ENCODE assay signal across 8 mouse cellular contexts in the genomic region with DNA sequence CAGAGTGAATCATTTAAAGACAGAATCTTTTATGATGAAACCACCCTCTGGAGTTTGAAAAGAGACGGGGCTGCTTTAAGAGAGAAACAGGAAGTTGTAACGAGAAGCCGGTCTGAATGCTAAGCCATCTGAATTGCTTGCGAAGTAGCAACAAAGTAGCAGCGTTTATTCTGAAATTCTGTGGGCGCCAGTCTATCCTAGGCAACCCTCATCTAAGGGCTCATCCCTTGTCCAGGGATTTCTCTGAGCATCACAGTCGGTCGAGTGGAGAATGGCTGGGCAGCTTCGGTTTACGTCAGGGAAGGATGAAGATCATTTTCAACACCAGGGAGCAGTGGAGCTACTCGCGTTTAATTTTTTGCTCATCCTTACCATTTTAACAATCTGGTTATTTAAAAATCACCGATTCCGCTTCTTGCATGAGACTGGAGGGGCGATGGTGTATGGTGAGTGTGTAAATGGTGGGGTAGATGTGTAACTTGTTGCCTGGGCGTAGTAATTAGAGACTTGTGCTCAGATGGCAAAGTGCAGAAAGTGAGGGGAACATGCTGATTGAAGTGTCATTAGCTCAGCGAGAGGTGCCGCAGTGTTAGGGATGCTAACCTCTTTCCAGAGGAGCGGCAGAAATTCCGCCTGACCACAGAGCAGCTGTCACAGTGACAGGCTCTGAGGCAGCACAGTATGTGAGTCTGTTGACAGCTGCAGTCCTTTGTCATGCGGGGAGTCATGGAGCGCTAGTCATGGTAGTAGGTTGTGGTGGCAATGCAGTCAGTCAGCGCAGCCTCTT. TPM values are rescaled to one million over a fixed set of nuclear protein-coding genes. Genes with fewer than 3 reads are reported as not detected.
DNase-seq lines count a peak whose midpoint lies in the region; ATAC-seq and TF ChIP-seq lines count a peak whose summit lies in the region.

Gene Slc9a9, plus strand, starts transcription at position 119 of the 787 bp plus-strand sequence.

- H3K4me2 ChIP-seq in embryonic facial prominence, embryonic 11.5 days (ENCODE audit: low read depth, low read length), result peak within 1 kb of the TSS; percentile 64
- peak within 1 kb of the TSS; percentile 78 for H3K4me2 ChIP-seq in kidney, postnatal 0 days (ENCODE audit: low read length)
- H3K4me2 ChIP-seq in liver, embryonic 12.5 days, result peak within 1 kb of the TSS; percentile 67

- TF ChIP-seq CTCF in kidney, postnatal 0 days (IDR thresholded peaks at IDR 0.05; ENCODE audit: low read depth), result no peak; the same call in 1 of the 2 replicates

- 2% methylated on average over 23 of the region's 23 CpGs for WGBS in embryonic facial prominence, embryonic 11.5 days
- under 1% methylated on average over 23 of the region's 23 CpGs for WGBS in kidney, postnatal 0 days
- WGBS in liver, embryonic 12.5 days (ENCODE audit: insufficient replicate concordance), result 3% methylated on average over 23 of the region's 23 CpGs

- no peaks in the 10 kb centered on the region for H3K36me3 ChIP-seq in embryonic facial prominence, embryonic 11.5 days (replicated peaks; ENCODE audit: control insufficient read depth, insufficient read depth, low read depth, low read length)
- no peaks in the 10 kb centered on the region for H3K36me3 ChIP-seq in kidney, postnatal 0 days (ENCODE audit: insufficient read depth, low read length)
- H3K36me3 ChIP-seq in liver, embryonic 12.5 days, result no peaks in the 10 kb centered on the region

- peak; percentile 91 for ATAC-seq in embryonic facial prominence, embryonic 11.5 days (replicated peaks; ENCODE audit: insufficient number of reproducible peaks, low FRiP score, low TSS enrichment, low read depth)
- no peak; the same call in 1 of the 2 replicates for ATAC-seq in kidney, postnatal 0 days (replicated peaks; ENCODE audit: low FRiP score, low read depth)
- ATAC-seq in liver, embryonic 12.5 days, result peak; percentile 70; the same call in 1 of the 2 replicates
- ATAC-seq in monocyte, adult 5-6 weeks (replicated peaks; ENCODE audit: insufficient number of reproducible peaks, low FRiP score, low TSS enrichment, poor library complexity, severe bottlenecking), result peak; percentile 14; the same call in 1 of the 2 replicates

- H3K4me1 ChIP-seq in embryonic facial prominence, embryonic 11.5 days (ENCODE audit: control insufficient read depth, insufficient read depth, low read length), result no peaks in the 10 kb centered on the region
- no peaks in the 10 kb centered on the region for H3K4me1 ChIP-seq in kidney, postnatal 0 days (replicated peaks; ENCODE audit: insufficient read depth, low read length)
- H3K4me1 ChIP-seq in liver, embryonic 12.5 days, result 0 out of 2 replicates have a peak, but pooled peaks cover 4% of the 10 kb centered on the region

- H3K9me3 ChIP-seq in embryonic facial prominence, embryonic 11.5 days (replicated peaks; ENCODE audit: control insufficient read depth, low read length), result no peaks in the 10 kb centered on the region
- H3K9me3 ChIP-seq in kidney, postnatal 0 days (replicated peaks; ENCODE audit: low read length), result no peaks in the 10 kb centered on the region
- no peaks in the 10 kb centered on the region for H3K9me3 ChIP-seq in liver, embryonic 12.5 days (replicated peaks)

- peak within 1 kb of the TSS; percentile 41 for H3K4me3 ChIP-seq in embryonic facial prominence, embryonic 11.5 days (ENCODE audit: low read depth, low read length)
- peak within 1 kb of the TSS; percentile 39 for H3K4me3 ChIP-seq in kidney, postnatal 0 days (replicated peaks; ENCODE audit: low read depth, low read length)
- peak within 1 kb of the TSS; percentile 53 for H3K4me3 ChIP-seq in liver, embryonic 12.5 days

- peak; percentile 44 for DNase-seq in 416B (ENCODE audit: low read depth)
- DNase-seq in adrenal gland, adult 2 months, result peak; percentile 29
- peak; percentile 63 for DNase-seq in embryonic facial prominence, embryonic 11.5 days (ENCODE audit: low spot score)
- DNase-seq in heart, adult 9 months (ENCODE audit: low spot score in 2 of 2), result peak; percentile 24 to 29
- peak; percentile 74 for DNase-seq in kidney, postnatal 0 days (ENCODE audit: low spot score)
- DNase-seq in thymus, postnatal 0 days (ENCODE audit: low spot score), result peak; percentile 66

- H3K9ac ChIP-seq in embryonic facial prominence, embryonic 11.5 days (replicated peaks; ENCODE audit: low read length), result peak within 1 kb of the TSS; percentile 45
- H3K9ac ChIP-seq in kidney, postnatal 0 days (ENCODE audit: low read depth, low read length), result peak within 1 kb of the TSS; percentile 40; the same call in 1 of the 2 replicates
- peak within 1 kb of the TSS; percentile 53 for H3K9ac ChIP-seq in liver, embryonic 12.5 days

- no peak within 1 kb of the TSS for H3K27ac ChIP-seq in embryonic facial prominence, embryonic 11.5 days (replicated peaks; ENCODE audit: low read depth, low read length)
- no peak within 1 kb of the TSS for H3K27ac ChIP-seq in kidney, postnatal 0 days
- H3K27ac ChIP-seq in liver, embryonic 12.5 days, result no peak within 1 kb of the TSS

- H3K27me3 ChIP-seq in embryonic facial prominence, embryonic 11.5 days (ENCODE audit: control insufficient read depth, insufficient read depth, low read length), result no peaks in the 10 kb centered on the region
- no peaks in the 10 kb centered on the region for H3K27me3 ChIP-seq in kidney, postnatal 0 days (ENCODE audit: insufficient read depth, low read length)
- no peaks in the 10 kb centered on the region for H3K27me3 ChIP-seq in liver, embryonic 12.5 days (replicated peaks)

RNA-seq across cellular contexts. Expression of gene Slc9a9, which starts in this region (rescaled TPM):
- 1 to 10 TPM; 2.4 to 3.0 TPM for total RNA-seq in adrenal gland, adult 2 months (2021)
- 0.65 and 0.83 TPM in 2 replicates for polyA plus RNA-seq in adrenal gland, adult 2 months (2012; rRNA removed)
- 4.4 and 4.7 TPM in 2 replicates for polyA plus RNA-seq in embryonic facial prominence, embryonic 11.5 days (2014; fragmentation: Nextera tagmentation; extraction: Ambion mirVana)
- 2.6 and 2.7 TPM in 2 replicates for polyA plus RNA-seq in kidney, postnatal 0 days (2015; fragmentation: Nextera tagmentation; extraction: Ambion mirVana)
- 1.6 and 1.7 TPM in 2 replicates for polyA plus RNA-seq in liver, embryonic 12.5 days (2016; fragmentation: Nextera tagmentation; extraction: Ambion mirVana)
- 33.8 to 64.4 TPM (median 49.1 TPM) in 3 replicates for total RNA-seq in monocyte, adult 5-6 weeks (2017)
- 40.5 and 44.5 TPM in 2 replicates for polyA plus RNA-seq in thymus, postnatal 0 days (2015; fragmentation: Nextera tagmentation; extraction: Ambion mirVana)
